Mouse (Mus musculus): ENCODE measurements around the gene Supt3.

The Supt3 gene

DNA sequence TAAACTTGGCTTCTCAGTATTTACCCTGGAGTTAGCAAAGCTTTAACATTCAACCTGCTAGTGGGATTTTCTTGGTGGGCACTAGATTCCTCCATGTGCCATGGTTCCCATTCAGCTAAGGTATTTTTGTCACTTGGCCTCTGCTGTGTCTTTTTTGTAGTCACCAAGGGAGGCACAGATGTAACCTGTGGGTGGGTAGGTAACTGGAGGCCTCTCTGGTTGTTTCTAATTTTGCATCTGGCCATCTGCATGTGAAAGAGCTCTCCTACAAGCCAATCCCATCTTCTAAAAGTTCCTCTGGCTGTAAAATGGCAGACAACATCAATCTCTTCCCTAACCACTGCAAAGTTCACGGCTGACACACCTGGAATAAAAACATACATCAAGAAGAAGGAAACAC is 190.2 kb downstream of the Supt3 start:
- DNase-seq (ENCODE audit: low spot score): no peak

GRCm38 (mm10) chr17:44970255-44970654 is 193.3 kb downstream of the Supt3 start:
- no peak for DNase-seq (ENCODE audit: low spot score)

GRCm38 (mm10) chr17:44973489-44973888 is 196.5 kb downstream of the Supt3 start:
- no peak for DNase-seq (ENCODE audit: low spot score)

GRCm38 (mm10) chr17:44977690-44978089 is 200.7 kb downstream of the Supt3 start:
- DNase-seq (ENCODE audit: low spot score): no peak

DNA sequence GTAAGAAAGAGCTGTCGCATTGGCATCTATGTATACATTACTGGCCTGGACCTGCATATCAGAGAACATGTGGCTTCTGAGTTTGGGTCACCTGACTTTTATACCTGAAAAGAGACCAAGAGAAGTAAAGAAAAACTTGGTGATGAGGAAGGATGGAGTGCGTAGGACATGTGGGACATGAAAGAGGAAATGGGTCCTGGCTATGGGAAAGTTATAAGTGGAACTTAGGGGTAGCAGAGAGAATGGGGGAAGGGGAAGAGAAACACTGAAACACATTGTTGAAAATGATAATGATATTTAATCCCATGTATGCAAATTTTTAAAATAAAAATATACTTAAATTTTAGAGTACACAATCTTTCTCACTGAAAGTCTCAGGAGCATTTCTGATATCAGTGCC is 211.0 kb downstream of the Supt3 start:
- DNase-seq (ENCODE audit: low spot score): no peak

- DNase-seq (ENCODE audit: low spot score): no peak
Observed at GRCm38 (mm10) chr17:45003311-45003710, 226.4 kb downstream of the Supt3 start.

GRCm38 (mm10) chr17:45004477-45005170 is 227.7 kb downstream of the Supt3 start:
- no peak for DNase-seq (ENCODE audit: low spot score)

GRCm38 (mm10) chr17:45007461-45007860 is 230.5 kb downstream of the Supt3 start:
- no peak for DNase-seq (ENCODE audit: low spot score)

- DNase-seq (ENCODE audit: low spot score): no peak
Observed at GRCm38 (mm10) chr17:45008663-45009062, 231.7 kb downstream of the Supt3 start.

- DNase-seq (ENCODE audit: low spot score): no peak
Observed at GRCm38 (mm10) chr17:45010409-45010808, 233.5 kb downstream of the Supt3 start.

- DNase-seq (ENCODE audit: low spot score): no peak
Observed at GRCm38 (mm10) chr17:45016746-45017145, 239.8 kb downstream of the Supt3 start.

DNA sequence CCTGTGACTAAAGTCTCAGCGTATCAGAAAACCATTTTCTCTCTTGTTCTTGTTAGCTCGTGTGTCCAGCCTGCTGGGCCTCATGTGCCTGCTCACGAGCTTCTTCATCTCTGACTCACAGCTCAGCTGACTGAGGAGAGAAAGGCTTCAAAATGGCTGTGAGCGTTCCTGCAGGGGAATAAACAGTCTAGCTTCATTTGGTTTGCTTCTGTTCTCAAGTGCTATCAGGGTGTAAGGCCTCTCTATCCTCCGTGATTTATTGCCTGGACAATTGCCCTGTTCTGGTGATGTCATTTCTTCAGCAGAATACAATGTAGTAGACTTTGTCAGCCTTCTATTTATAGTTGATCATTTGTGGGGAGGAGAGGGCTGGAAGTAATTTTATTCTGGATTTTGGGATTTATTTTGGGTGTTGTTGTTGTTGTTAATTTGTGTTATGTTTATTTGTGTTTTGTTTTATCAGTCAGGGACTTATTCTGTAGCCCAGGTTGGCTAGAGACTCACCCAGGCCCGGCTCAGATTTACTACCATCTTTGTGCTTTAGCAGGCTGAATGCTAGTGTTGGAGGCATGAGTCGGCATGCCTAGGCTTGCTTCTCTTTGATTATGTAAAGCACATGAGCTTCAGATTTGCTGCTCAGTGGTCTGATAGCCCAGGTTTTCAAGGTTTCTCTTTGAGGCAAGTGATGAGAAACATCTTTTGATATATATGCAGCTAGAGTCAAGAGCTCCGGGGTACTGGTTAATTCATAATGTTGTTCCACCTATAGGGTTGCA is 243.4 kb downstream of the Supt3 start:
- no peak for DNase-seq (ENCODE audit: low spot score)

- no peak for DNase-seq (ENCODE audit: low spot score)
Observed at GRCm38 (mm10) chr17:45028441-45028840, 251.5 kb downstream of the Supt3 start.

DNA sequence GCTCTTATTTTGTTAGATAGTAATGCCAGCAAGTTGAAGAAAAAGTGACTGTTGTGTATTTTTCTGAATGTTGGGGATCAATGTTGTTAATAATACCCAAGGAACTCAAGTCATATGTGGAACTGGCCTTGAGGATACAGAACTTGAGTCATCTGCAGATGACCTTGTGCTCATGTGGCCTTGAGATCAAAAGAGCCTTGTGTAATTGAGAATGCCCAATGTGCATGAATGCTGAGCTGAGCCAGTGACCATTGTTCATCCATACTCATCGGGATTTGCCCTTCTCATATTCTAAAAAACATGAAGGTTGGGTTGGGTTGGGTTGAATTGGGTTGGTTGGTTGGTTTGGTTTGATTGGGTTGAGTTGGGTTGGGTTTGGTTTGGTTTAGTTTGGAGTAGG is 252.2 kb downstream of the Supt3 start:
- no peak for DNase-seq (ENCODE audit: low spot score)

GRCm38 (mm10) chr17:45032209-45032608 is 255.3 kb downstream of the Supt3 start:
- DNase-seq (ENCODE audit: low spot score): no peak

DNA sequence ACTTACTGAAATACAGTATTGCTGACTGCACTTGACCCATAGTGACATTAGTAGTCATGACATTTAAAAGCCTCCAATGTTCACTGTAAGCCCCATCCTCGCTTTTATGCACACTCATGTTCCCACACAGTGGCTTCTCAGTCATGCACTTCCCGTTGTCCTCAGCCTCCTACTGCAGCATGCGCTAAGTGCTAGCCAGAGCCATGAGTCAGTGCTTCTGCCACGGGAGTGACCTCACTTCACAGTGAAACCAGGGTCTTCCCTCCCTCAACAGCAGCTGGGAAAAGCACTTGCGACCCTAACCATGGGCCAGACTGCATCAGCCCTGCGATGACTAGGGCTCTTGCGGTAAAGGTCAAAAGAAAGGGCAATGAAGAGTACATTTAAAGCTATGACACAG is 256.7 kb downstream of the Supt3 start:
- no peak for DNase-seq (ENCODE audit: low spot score)

GRCm38 (mm10) chr17:45041084-45041483 is 264.1 kb downstream of the Supt3 start:
- DNase-seq (ENCODE audit: low spot score): no peak

DNA sequence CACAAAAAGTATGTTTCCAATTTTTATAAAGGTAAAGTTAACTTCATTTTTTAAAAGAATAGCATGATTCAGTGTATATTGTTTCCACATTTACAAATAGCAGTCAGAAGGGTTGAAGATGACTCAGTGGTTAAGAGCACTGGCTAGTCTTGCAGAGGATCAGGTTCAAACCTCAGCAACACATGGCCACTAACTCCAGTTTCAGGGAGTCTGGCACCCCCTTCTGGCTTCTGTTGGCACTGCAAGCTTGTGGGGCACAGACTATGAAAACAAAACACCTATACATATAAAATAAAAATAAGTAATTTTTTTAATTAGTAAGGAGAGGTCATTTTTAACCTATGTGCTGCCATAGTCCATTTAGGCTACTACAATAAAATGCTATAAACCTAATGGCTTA is 268.9 kb downstream of the Supt3 start:
- DNase-seq (ENCODE audit: low spot score): peak; percentile 3

DNA sequence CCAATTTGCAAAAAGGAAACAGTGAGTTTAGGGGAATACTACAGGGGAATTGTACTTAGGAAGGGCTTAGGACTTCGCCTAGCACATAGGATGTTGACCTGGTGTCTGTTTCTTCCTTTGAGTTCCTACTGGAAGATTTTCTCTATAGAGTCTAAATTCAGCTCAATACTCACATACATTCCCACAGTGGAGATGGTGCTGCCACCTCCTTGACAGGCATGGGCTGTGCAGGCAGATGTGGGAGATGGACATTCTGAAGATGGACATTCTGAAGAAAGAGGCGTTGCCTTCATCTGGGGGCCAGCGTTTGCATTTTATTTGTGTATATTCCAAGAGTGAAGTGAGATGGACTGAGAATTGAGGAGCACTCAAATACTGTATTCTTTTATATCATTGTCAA is 269.6 kb downstream of the Supt3 start:
- DNase-seq (ENCODE audit: low spot score): no peak

GRCm38 (mm10) chr17:45047236-45047635 is 270.3 kb downstream of the Supt3 start:
- no peak for DNase-seq (ENCODE audit: low spot score)

DNA sequence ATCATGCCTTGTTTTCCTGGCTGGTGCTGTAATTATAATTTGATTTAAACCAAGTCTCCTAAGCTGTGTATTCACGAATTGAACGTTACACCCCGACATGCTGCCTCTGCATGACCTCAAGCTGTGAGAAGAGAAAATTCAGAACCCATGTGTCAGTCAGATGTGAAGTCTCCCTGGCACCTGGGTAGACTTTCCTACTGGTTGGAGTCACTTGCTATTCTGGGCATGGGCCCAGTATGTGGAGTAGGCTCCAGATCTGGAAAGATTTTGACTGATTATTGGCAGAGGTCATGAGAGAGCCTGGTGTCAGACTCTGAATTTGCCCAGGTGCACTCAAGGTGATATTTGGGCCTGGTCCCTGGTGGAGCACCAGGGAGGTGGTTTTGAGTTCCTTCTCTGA is 275.0 kb downstream of the Supt3 start:
- DNase-seq (ENCODE audit: low spot score): no peak

GRCm38 (mm10) chr17:45053371-45053770 is 276.4 kb downstream of the Supt3 start:
- DNase-seq (ENCODE audit: low spot score): no peak

- DNase-seq (ENCODE audit: low spot score): no peak
Observed at GRCm38 (mm10) chr17:45054526-45054925, 277.6 kb downstream of the Supt3 start.

GRCm38 (mm10) chr17:45056894-45057293 is 279.9 kb downstream of the Supt3 start:
- DNase-seq (ENCODE audit: low spot score): no peak

Measured in T-cell, adult 2 months (primary cell).